Mouse (Mus musculus): ENCODE results near the gene Serpinb12. TPM values are rescaled to one million over a fixed set of nuclear protein-coding genes. Genes with fewer than 3 reads are reported as not detected.

Gene Serpinb12
- polyA plus RNA-seq, 1 experiment from 2014 or later: not detected

DNA sequence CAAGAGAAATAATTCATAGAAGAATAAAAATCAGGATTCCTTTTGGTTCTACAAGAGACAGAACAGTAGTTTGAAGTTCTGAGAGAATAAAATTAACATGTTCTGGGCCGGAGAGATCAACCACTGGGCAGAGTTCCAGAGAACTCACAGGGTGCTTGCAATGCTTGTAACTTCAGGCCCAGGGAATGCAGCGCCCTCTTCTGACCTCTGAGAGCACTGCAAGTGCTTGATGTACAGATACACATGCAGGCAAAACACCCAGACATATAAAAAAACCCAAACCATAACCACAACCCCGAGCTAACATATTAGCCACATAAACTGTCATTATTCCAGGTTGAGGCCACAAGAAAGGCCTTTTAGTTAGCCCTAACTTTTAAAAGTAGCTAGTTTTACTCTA is 26.8 kb downstream of the Serpinb12 start:
- H3K36me3 ChIP-seq (replicated peaks; ENCODE audit: insufficient read depth, low read length): no peaks in the 10 kb centered on the region
- no peaks in the 10 kb centered on the region for H3K27me3 ChIP-seq (ENCODE audit: insufficient read depth, low read length)
- ATAC-seq (no peak), DNase-seq (peak; percentile 14)
- H3K27ac ChIP-seq (ENCODE audit: low read depth): no peak overlapping the region
- no peak overlapping the region for H3K4me3 ChIP-seq (ENCODE audit: low read depth, low read length)
- WGBS (ENCODE audit: insufficient replicate concordance): 27% methylated on average over 3 of the region's 3 CpGs
- H3K4me2 ChIP-seq (ENCODE audit: low read depth, low read length): no peak overlapping the region
- TF ChIP-seq EP300 (IDR thresholded peaks at IDR 0.05; ENCODE audit: low read depth): no peak
- peak; percentile 48 for TF ChIP-seq CTCF (IDR thresholded peaks at IDR 0.05; ENCODE audit: low read depth)
- H3K4me1 ChIP-seq (ENCODE audit: insufficient read depth): no peaks in the 10 kb centered on the region
- H3K9ac ChIP-seq (replicated peaks): no peak overlapping the region
- no peaks in the 10 kb centered on the region for H3K9me3 ChIP-seq (ENCODE audit: low read length)

DNA sequence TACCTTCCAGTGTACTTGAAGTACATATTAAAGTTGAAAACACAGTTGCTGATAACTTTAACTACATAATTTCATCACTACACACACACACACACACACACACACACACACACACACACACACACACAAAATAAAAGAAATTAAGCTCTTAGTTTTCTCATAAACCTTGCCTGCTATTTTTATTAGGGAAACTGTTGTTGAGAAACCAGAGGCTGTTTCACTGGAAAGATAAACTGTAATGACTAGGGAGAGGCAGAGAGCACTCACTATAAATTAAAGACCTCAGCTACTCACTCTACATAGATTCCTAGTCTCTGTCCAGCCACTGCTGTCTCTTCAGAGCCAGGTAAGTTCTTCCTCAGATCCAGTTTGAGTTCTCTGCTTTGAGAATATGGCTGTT is 46.4 kb downstream of the Serpinb12 start, which contains the start of gene Serpinb13:
Gene Serpinb13 (plus strand): TSS at position 301 of the 400 bp plus-strand sequence.
- H3K27ac ChIP-seq (ENCODE audit: low read depth): no peak within 1 kb of the TSS

GRCm38 (mm10) chr1:106983092-106983491 is 48.8 kb downstream of the Serpinb12 start:
- WGBS (ENCODE audit: insufficient replicate concordance): 69% methylated on average over 1 of the region's 1 CpGs
- H3K4me3 ChIP-seq (ENCODE audit: low read depth, low read length): no peak overlapping the region
- no peak for DNase-seq
- no peak overlapping the region for H3K9ac ChIP-seq (replicated peaks)
- ATAC-seq: no peak
- no peaks in the 10 kb centered on the region for H3K36me3 ChIP-seq (replicated peaks; ENCODE audit: insufficient read depth, low read length)
- TF ChIP-seq CTCF (IDR thresholded peaks at IDR 0.05; ENCODE audit: low read depth) (no peak), EP300 (IDR thresholded peaks at IDR 0.05; ENCODE audit: low read depth) (no peak)
- H3K4me1 ChIP-seq (ENCODE audit: insufficient read depth): no peaks in the 10 kb centered on the region
- no peaks in the 10 kb centered on the region for H3K27me3 ChIP-seq (ENCODE audit: insufficient read depth, low read length)
- H3K9me3 ChIP-seq (ENCODE audit: low read length): no peaks in the 10 kb centered on the region
- H3K4me2 ChIP-seq (ENCODE audit: low read depth, low read length): no peak overlapping the region
- no peak overlapping the region for H3K27ac ChIP-seq (ENCODE audit: low read depth)

More for the DNA sequence above, 46.4 kb downstream of the Serpinb12 start, which contains the start of gene Serpinb13:
- no peak within 1 kb of the TSS for H3K4me2 ChIP-seq (ENCODE audit: low read depth, low read length)
- no peaks in the 10 kb centered on the region for H3K9me3 ChIP-seq (ENCODE audit: low read length)
- H3K9ac ChIP-seq (replicated peaks): no peak within 1 kb of the TSS
- no peaks in the 10 kb centered on the region for H3K36me3 ChIP-seq (replicated peaks; ENCODE audit: insufficient read depth, low read length)
- H3K27me3 ChIP-seq (ENCODE audit: insufficient read depth, low read length): no peaks in the 10 kb centered on the region
- TF ChIP-seq EP300 (IDR thresholded peaks at IDR 0.05; ENCODE audit: low read depth): no peak
- TF ChIP-seq CTCF (IDR thresholded peaks at IDR 0.05; ENCODE audit: low read depth): no peak
- ATAC-seq: no peak
- H3K4me1 ChIP-seq (ENCODE audit: insufficient read depth): no peaks in the 10 kb centered on the region
- no peak for DNase-seq
- H3K4me3 ChIP-seq (ENCODE audit: low read depth, low read length): no peak within 1 kb of the TSS

DNA sequence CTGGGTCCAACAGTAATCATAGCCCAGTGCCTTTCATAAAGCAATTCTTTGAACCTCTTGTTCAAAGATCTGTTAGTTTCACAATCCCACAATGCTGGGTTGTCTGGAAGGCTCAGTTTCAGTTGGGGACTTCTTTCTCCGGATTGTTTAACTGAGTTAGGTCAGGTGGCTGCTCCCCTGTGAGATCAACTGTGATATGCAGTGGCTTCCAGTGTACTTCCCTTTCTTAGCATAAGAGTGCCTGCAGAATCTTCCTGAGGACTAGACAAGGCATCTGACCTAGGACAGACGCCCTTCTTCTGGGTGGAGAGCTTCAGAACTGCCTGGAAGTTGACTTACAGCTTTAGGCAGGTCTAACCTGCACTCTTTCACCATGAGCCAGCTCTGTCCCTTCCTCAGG is 49.6 kb downstream of the Serpinb12 start:
- no peak overlapping the region for H3K9ac ChIP-seq (replicated peaks)
- ATAC-seq (no peak), DNase-seq (no peak)
- TF ChIP-seq CTCF (IDR thresholded peaks at IDR 0.05; ENCODE audit: low read depth) (no peak), EP300 (IDR thresholded peaks at IDR 0.05; ENCODE audit: low read depth) (no peak)
- no peak overlapping the region for H3K4me2 ChIP-seq (ENCODE audit: low read depth, low read length)
- H3K36me3 ChIP-seq (replicated peaks; ENCODE audit: insufficient read depth, low read length): no peaks in the 10 kb centered on the region
- H3K9me3 ChIP-seq (ENCODE audit: low read length): no peaks in the 10 kb centered on the region
- no peaks in the 10 kb centered on the region for H3K27me3 ChIP-seq (ENCODE audit: insufficient read depth, low read length)
- H3K4me3 ChIP-seq (ENCODE audit: low read depth, low read length): no peak overlapping the region
- H3K27ac ChIP-seq (ENCODE audit: low read depth): no peak overlapping the region
- WGBS (ENCODE audit: insufficient replicate concordance): 45% methylated on average over 2 of the region's 2 CpGs
- H3K4me1 ChIP-seq (ENCODE audit: insufficient read depth): no peaks in the 10 kb centered on the region

DNA sequence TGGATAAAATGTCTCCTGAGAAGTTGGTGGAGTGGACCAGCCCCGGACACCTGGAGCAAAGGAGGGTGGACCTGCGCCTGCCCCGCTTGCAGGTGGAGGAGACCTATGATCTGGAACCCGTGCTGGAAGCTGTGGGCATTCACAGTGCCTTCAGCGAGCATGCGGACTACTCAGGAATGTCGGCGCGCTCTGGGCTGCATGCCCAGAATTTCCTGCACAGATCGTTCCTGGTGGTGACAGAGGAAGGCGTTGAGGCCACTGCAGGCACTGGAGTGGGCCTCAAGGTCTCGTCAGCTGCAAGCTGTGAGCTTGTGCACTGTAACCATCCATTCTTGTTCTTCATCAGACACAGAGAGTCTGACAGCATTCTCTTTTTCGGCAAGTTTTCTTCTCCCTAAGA is 66.2 kb downstream of the Serpinb12 start:
- Histone ChIP-seq H3K4me1 (ENCODE audit: insufficient read depth) (no peaks in the 10 kb centered on the region), H3K9ac (replicated peaks) (no peak overlapping the region), H3K27ac (ENCODE audit: low read depth) (no peak overlapping the region), H3K4me2 (ENCODE audit: low read depth, low read length) (no peak overlapping the region), H3K4me3 (ENCODE audit: low read depth, low read length) (no peak overlapping the region), H3K36me3 (replicated peaks; ENCODE audit: insufficient read depth, low read length) (no peaks in the 10 kb centered on the region), H3K27me3 (ENCODE audit: insufficient read depth, low read length) (no peaks in the 10 kb centered on the region), H3K9me3 (ENCODE audit: low read length) (no peaks in the 10 kb centered on the region)
- DNase-seq: no peak
- no peak for ATAC-seq
- 71% methylated on average over 13 of the region's 13 CpGs for WGBS (ENCODE audit: insufficient replicate concordance)
- TF ChIP-seq CTCF (IDR thresholded peaks at IDR 0.05; ENCODE audit: low read depth): no peak

DNA sequence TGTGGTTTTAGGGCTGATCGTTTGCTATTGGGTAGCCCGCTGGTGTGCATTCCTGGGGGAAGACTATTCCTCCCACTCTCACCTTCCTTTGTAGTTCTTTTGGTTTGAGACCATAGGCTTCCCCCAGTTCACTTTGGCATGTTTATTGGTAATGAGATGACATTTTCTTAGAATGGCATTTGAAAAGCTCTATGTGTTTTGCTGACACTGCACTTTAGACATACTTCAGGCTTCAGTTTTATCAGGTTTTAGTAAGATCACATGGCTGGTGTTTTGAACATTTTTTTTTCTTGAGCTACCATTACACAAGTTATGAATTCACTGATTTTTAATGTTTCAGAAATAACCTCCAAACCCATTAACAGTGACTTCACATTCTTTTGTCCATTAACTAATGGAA is 67.5 kb downstream of the Serpinb12 start:
- WGBS (ENCODE audit: insufficient replicate concordance): 84% methylated on average over 2 of the region's 2 CpGs
- ATAC-seq: no peak

DNA sequence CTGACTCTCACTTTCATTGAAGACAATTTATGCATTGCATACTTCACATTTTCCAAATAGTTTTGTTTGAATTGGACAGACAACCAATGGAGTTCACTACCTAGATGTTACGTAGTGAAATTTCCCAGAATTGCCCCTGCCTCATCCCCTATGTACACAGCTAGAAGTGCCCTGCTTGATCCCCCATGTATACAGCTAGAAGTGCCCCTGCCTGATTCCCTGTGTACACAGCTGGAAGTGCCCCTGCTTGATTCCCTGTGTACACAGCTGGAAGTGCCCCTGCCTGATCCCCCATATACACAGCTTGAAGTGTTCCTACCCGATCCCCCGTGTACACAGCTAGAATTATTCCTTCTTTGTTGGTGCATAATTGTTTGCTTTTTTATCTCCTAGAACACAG is 72.1 kb downstream of the Serpinb12 start:
- TF ChIP-seq CTCF (IDR thresholded peaks at IDR 0.05; ENCODE audit: low read depth) (no peak), EP300 (IDR thresholded peaks at IDR 0.05; ENCODE audit: low read depth) (no peak)
- no peak overlapping the region for H3K9ac ChIP-seq (replicated peaks)
- DNase-seq: no peak
- H3K27ac ChIP-seq (ENCODE audit: low read depth): no peak overlapping the region
- no peak overlapping the region for H3K4me3 ChIP-seq (ENCODE audit: low read depth, low read length)
- H3K27me3 ChIP-seq (ENCODE audit: insufficient read depth, low read length): no peaks in the 10 kb centered on the region
- no peaks in the 10 kb centered on the region for H3K36me3 ChIP-seq (replicated peaks; ENCODE audit: insufficient read depth, low read length)
- H3K4me1 ChIP-seq (ENCODE audit: insufficient read depth): no peaks in the 10 kb centered on the region
- ATAC-seq: no peak
- H3K4me2 ChIP-seq (ENCODE audit: low read depth, low read length): no peak overlapping the region
- no peaks in the 10 kb centered on the region for H3K9me3 ChIP-seq (ENCODE audit: low read length)
- 76% methylated on average over 3 of the region's 3 CpGs for WGBS (ENCODE audit: insufficient replicate concordance)

More for the DNA sequence above, 67.5 kb downstream of the Serpinb12 start:
- Histone ChIP-seq H3K27me3 (ENCODE audit: insufficient read depth, low read length) (no peaks in the 10 kb centered on the region), H3K36me3 (replicated peaks; ENCODE audit: insufficient read depth, low read length) (no peaks in the 10 kb centered on the region), H3K4me3 (ENCODE audit: low read depth, low read length) (no peak overlapping the region), H3K9me3 (ENCODE audit: low read length) (no peaks in the 10 kb centered on the region), H3K4me2 (ENCODE audit: low read depth, low read length) (no peak overlapping the region), H3K4me1 (ENCODE audit: insufficient read depth) (no peaks in the 10 kb centered on the region), H3K27ac (ENCODE audit: low read depth) (no peak overlapping the region), H3K9ac (replicated peaks) (no peak overlapping the region)
- DNase-seq: no peak
- TF ChIP-seq EP300 (IDR thresholded peaks at IDR 0.05; ENCODE audit: low read depth): no peak
- TF ChIP-seq CTCF (IDR thresholded peaks at IDR 0.05; ENCODE audit: low read depth): no peak

Other genes with a start within 250 kb of the Serpinb12 start
- 0.70 and 0.83 TPM in 2 replicates for gene Bcl2, start 220.2 kb upstream of the Serpinb12 start, polyA plus RNA-seq (2015; fragmentation: Nextera tagmentation; extraction: Ambion mirVana)
- gene Kdsr, start 174.7 kb upstream of the Serpinb12 start, polyA plus RNA-seq (2015; fragmentation: Nextera tagmentation; extraction: Ambion mirVana): 7.3 and 8.0 TPM in 2 replicates
- gene Vps4b, start 137.7 kb upstream of the Serpinb12 start, polyA plus RNA-seq (2015; fragmentation: Nextera tagmentation; extraction: Ambion mirVana): 20.2 and 22.7 TPM in 2 replicates
- gene Serpinb5, start 73.3 kb upstream of the Serpinb12 start, polyA plus RNA-seq (2015; fragmentation: Nextera tagmentation; extraction: Ambion mirVana): not detected in 2 replicates
- not detected in 2 replicates for gene Serpinb13, start 46.5 kb downstream of the Serpinb12 start, polyA plus RNA-seq (2015; fragmentation: Nextera tagmentation; extraction: Ambion mirVana)
- gene Serpinb3a, start 117.9 kb downstream of the Serpinb12 start, polyA plus RNA-seq (2015; fragmentation: Nextera tagmentation; extraction: Ambion mirVana): not detected in 2 replicates
- gene Serpinb3d, start 149.1 kb downstream of the Serpinb12 start, polyA plus RNA-seq (2015; fragmentation: Nextera tagmentation; extraction: Ambion mirVana): not detected in 2 replicates

Measured in liver, postnatal 0 days (tissue).